Comparison of ENCODE assay signal across 7 mouse cellular contexts in the genomic region with DNA sequence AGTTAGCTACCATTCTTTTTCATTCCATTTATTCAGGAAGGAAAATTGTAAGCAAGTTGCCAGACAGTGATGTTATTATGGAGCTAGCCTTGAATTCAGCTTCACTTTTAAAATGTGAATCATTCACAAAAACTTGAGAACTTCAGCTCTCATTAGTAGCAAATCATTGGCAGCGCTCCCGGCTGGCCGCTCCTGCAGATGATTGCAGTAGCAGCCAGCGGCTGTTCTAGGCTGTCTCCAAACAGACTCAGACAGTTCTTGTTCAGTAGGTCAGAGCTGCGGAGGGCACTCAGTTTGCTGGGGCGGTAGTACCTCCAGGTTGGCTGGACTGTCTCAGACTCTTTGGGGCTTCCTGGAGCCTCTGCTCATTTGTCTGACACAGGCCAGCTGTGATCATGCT. TPM values are rescaled to one million over a fixed set of nuclear protein-coding genes. Genes with fewer than 3 reads are reported as not detected.
DNase-seq lines count a peak whose midpoint lies in the region; ATAC-seq lines count a peak whose summit lies in the region.

No protein-coding gene starts in this region.

- intact Hi-C loops in heart, postnatal 36 days (cut with DNase I) = no loop called here
- intact Hi-C loops in left cerebral cortex, postnatal 10 days (cut with DNase I) = no loop called here

- DNase-seq in adipocyte (ENCODE audit: low spot score) = peak; percentile 91
- peak; percentile 86 for DNase-seq in brain, adult 2 months (ENCODE audit: low read depth, low spot score)
- peak; percentile 75 to 80 for DNase-seq in heart, postnatal 36 days
- peak; percentile 59 to 83 for DNase-seq in left cerebral cortex, postnatal 10 days (ENCODE audit: extremely low spot score in 1 of 2, low spot score in 2 of 2)
- DNase-seq in right cerebral cortex, postnatal 25 days = peak; percentile 77
- no peak for DNase-seq in embryo, embryonic 11 days

- no peak for ATAC-seq in megakaryocyte-erythroid progenitor cell, adult 5-6 weeks (replicated peaks; ENCODE audit: low FRiP score, low TSS enrichment, poor library complexity, severe bottlenecking)

RNA-seq across cellular contexts. Expression of a gene that starts 11.9 kb away (rescaled TPM):
- 10 to 100 TPM; 19.6 to 21.2 TPM for total RNA-seq in heart, postnatal 36 days (2021)
- 10 to 100 TPM; 13.2 to 13.4 TPM for total RNA-seq in left cerebral cortex, postnatal 10 days (2021)
- 2.3 and 4.8 TPM in 2 replicates for total RNA-seq in megakaryocyte-erythroid progenitor cell, adult 5-6 weeks (2014; fragmentation: Nextera tagmentation)
- 1.9 TPM in 1 of 2 replicates, not detected in the other for total RNA-seq in megakaryocyte-erythroid progenitor cell, adult 5-6 weeks (2017)

RNA-seq across cellular contexts. Expression of a gene that starts 12.5 kb away (rescaled TPM):
- total RNA-seq in heart, postnatal 36 days (2021) = 10 to 100 TPM; 17.3 to 18.0 TPM
- total RNA-seq in left cerebral cortex, postnatal 10 days (2021) = 10 to 100 TPM; 30.1 to 39.8 TPM
- 25.6 and 39.6 TPM in 2 replicates for total RNA-seq in megakaryocyte-erythroid progenitor cell, adult 5-6 weeks (2014; fragmentation: Nextera tagmentation)
- total RNA-seq in megakaryocyte-erythroid progenitor cell, adult 5-6 weeks (2017) = 15.5 and 17.7 TPM in 2 replicates

RNA-seq across cellular contexts. Expression of a gene that starts 42.3 kb away (rescaled TPM):
- under 1 TPM; 0.24 to 0.36 TPM for total RNA-seq in heart, postnatal 36 days (2021)
- total RNA-seq in left cerebral cortex, postnatal 10 days (2021) = under 1 TPM in 1 of 2 experiments, not detected in 1; 0.32 TPM
- total RNA-seq in megakaryocyte-erythroid progenitor cell, adult 5-6 weeks (2014; fragmentation: Nextera tagmentation) = not detected in 2 replicates
- not detected in 2 replicates for total RNA-seq in megakaryocyte-erythroid progenitor cell, adult 5-6 weeks (2017)

RNA-seq across cellular contexts. Expression of a gene that starts 51.9 kb away (rescaled TPM):
- 1 to 10 TPM; 1.4 to 1.7 TPM for total RNA-seq in heart, postnatal 36 days (2021)
- total RNA-seq in left cerebral cortex, postnatal 10 days (2021) = 1 to 10 TPM; 7.2 to 7.4 TPM
- total RNA-seq in megakaryocyte-erythroid progenitor cell, adult 5-6 weeks (2014; fragmentation: Nextera tagmentation) = not detected in 2 replicates
- not detected in 2 replicates for total RNA-seq in megakaryocyte-erythroid progenitor cell, adult 5-6 weeks (2017)

RNA-seq across cellular contexts. Expression of a gene that starts 58.6 kb away (rescaled TPM):
- not detected for total RNA-seq in heart, postnatal 36 days (2021)
- total RNA-seq in left cerebral cortex, postnatal 10 days (2021) = 1 to 10 TPM; 1.1 to 1.5 TPM
- total RNA-seq in megakaryocyte-erythroid progenitor cell, adult 5-6 weeks (2014; fragmentation: Nextera tagmentation) = not detected in 2 replicates
- total RNA-seq in megakaryocyte-erythroid progenitor cell, adult 5-6 weeks (2017) = not detected in 2 replicates
